Mouse (Mus musculus): ENCODE data around the gene Ank3.

Gene Ank3

DNA sequence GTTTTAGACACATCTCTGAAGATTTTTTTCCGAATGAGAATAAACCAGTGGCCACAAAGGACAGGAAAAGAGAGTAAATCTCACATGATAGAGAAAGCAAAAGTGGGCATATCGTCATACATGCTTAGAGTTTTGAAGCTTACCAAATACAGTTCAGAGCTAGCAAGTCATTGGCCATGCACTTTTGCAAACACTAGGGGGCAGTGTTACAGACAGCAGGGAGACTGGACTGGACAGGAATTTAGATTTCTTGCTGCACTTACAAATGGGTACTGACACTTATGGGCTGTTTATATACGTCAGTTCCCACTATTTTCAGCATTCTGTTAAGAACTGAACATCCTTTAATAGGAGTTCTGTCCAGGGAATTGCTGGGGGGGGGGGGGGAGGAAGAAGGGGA lies 257.7 kb downstream of the Ank3 start:
- DNase-seq (ENCODE audit: low read depth, low spot score) = peak; percentile 75

GRCm38 (mm10) chr10:69659818-69660217 lies 261.2 kb downstream of the Ank3 start:
- DNase-seq (ENCODE audit: low read depth, low spot score) = no peak

DNA sequence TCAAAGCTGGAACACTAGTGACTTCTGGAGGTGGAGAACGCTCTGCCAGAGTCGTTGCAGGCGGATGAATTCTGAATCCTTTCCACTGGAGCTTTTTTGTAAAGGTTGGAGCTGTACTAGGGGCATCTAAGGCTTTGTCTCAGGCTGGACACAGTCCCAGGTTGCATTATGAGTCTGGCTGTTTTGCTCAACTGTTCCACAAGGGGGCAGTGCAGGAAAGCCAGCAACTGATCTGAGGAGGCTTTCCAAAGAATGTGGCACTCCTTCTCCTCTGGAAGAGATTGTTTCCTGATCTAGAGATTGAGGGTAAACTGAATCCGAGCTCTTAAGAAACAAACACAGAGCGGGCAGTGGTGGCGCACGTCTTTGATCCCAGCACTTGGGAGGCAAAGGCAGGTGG lies 263.8 kb downstream of the Ank3 start:
- DNase-seq (ENCODE audit: low read depth, low spot score) = peak; percentile 81

GRCm38 (mm10) chr10:69667482-69667881 lies 268.9 kb downstream of the Ank3 start:
- no peak for DNase-seq (ENCODE audit: low read depth, low spot score)

- no peak for DNase-seq (ENCODE audit: low read depth, low spot score)
These were observed 271.9 kb downstream of the Ank3 start for GRCm38 (mm10) chr10:69670496-69670895.

GRCm38 (mm10) chr10:69670959-69671358 lies 272.4 kb downstream of the Ank3 start:
- no peak for DNase-seq (ENCODE audit: low read depth, low spot score)

DNA sequence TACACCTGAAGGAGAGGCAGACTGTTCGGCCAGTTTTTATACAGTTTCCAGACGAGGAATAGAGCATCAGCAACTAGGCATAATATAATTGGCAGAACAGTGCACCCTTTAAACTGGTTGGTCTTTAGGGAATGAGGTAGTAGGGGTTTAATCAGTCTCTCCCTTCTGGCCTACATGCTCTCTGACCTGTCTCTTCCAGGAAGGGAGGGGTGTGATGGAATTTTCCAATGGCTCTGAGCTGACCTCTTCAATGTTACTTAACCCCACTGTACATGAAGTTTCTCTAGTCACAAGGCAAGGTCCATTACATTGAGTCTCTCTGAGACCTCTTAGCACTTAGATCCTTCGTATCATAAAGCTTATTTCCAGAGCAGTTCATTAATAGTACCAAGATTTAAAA lies 272.9 kb downstream of the Ank3 start:
- no peak for DNase-seq (ENCODE audit: low read depth, low spot score)

- no peak for DNase-seq (ENCODE audit: low read depth, low spot score)
These were observed 274.0 kb downstream of the Ank3 start for GRCm38 (mm10) chr10:69672545-69672944.

GRCm38 (mm10) chr10:69678230-69678629 lies 279.7 kb downstream of the Ank3 start:
- DNase-seq (ENCODE audit: low read depth, low spot score) = no peak

GRCm38 (mm10) chr10:69686336-69686735 lies 287.8 kb downstream of the Ank3 start:
- DNase-seq (ENCODE audit: low read depth, low spot score) = no peak

DNA sequence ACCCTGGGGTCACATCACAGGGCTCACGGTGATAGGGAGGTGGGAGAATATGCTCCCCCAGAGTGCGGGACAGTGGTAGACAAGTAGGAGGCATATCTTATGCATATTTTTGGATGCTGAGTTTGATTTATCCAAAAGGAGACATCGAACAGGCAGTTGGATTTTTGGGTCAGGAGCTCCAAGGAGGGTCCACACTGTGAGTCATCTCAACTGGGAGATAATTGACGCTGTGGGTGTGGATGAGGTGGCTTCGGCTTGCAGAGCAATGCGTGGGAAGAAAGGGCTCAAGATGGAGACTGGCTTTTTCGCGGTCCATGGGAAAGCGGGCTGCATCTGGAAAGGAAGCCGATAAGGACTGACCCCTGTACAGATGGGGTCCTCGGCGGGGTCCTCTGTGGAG lies 290.5 kb downstream of the Ank3 start:
- no peak for DNase-seq (ENCODE audit: low read depth, low spot score)

- no peak for DNase-seq (ENCODE audit: low read depth, low spot score)
These were observed 291.8 kb downstream of the Ank3 start for GRCm38 (mm10) chr10:69690131-69690960.

DNA sequence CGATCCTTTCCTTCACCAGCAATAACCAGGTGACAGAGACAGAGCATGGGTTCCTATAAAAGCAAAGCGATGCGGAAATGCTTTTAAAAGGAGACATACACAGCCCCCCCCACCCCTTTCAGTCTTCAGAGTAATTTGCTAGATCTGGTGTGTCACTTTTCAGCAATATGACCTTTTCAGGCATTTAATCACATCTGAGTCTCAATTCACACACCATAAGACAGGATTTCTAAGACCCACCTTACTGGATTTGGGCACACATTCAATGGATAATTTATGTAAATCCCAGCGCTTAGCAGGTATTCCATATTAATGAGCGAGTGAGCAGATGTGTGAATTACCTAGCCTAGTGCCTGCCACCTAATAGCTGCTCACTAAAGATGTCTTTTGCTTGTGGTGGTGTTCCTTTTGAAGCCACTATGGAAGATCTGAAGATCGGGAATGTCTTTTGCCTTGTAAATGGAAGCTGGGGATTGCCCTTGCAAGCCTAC lies 292.4 kb downstream of the Ank3 start:
- no peak for DNase-seq (ENCODE audit: low read depth, low spot score)

DNA sequence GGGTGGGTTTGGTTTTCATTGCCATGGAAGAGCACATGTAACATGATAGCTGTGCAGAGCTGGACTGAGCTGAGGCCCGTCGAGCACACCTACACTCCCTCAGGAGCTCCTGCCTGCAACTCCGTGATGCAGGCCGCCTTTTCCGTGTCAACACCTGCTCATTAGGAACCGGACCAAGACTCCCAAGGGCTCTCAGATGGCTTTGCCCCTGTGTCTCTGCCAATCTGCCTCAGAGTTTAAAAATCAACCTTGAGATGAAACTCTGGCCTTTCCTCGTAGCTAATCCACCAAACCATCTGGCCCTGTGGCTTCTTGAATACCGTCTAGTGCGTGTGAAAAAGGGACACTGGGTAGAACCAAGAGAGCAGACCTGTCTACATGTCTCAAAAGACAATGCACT lies 297.4 kb downstream of the Ank3 start:
- no peak for DNase-seq (ENCODE audit: low read depth, low spot score)

DNA sequence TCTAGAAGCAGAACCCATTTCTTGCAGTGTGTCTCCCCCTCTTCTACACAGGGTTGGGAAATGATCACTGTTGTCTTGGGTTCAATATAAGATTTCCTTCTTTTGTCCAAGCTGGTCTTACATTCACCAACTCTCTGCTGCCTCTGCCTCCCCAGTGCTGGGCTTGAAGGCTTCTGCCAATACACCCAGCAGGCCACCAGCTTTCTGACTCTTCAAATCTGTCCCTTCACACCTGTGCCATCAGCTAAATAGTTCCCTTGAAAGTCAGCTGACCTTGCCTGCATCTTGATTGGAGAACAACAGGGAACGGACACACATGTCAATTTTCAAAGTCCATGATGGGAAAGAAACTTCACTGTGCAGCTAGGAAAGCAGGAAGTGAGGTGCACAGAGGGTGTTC lies 300.1 kb downstream of the Ank3 start:
- no peak for DNase-seq (ENCODE audit: low read depth, low spot score)

GRCm38 (mm10) chr10:69701226-69701625 lies 302.7 kb downstream of the Ank3 start:
- no peak for DNase-seq (ENCODE audit: low read depth, low spot score)

DNA sequence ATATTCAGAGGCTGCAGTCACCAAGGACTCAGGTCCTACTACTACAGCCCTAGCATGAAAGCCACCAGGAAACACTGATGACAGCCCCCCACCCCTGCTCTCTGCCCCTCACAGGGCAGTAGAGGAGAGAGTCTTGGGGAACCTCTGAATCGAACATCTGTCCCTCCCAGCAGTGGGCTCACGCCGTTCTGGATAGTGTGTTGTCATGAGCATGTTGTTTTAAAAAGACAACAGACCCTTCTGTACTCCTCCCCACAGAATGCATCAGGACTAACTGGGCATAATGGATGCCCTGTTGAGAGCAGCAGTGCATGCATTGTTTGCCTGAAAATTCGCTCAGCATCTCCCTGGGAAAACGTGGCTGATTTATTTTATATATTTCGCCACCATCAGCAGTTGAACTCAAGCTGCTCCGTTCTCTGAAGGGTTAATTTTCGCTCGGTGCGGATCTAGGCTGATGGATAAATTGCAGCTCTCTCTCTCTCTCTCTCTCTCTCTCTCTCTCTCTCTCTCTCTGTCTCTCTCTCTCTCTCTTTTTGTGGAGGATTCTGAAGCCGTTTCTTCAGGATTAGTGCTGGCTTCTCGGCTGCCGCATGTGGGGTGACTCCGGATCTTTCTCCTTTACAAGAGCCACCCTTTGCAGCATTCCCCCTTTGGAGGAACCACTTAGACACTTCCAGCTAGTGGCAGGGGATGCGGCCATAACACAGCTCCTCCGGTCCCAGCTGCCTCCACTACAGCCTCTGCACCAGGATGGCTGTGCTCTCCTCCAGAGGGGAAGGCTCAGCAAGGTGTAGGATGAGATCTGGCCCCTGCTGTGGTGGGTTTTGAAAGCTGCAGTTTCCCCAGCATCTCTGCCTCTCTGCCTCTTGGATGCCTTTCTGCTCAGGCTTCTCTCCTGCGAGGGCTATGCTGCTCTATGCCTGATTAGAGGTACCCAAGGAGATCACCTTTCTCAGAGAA lies 307.5 kb downstream of the Ank3 start:
- peak; percentile 48 for DNase-seq (ENCODE audit: low read depth, low spot score)

- DNase-seq (ENCODE audit: low read depth, low spot score) = no peak
These were observed 308.5 kb downstream of the Ank3 start for GRCm38 (mm10) chr10:69706851-69707788.

- DNase-seq (ENCODE audit: low read depth, low spot score) = no peak
These were observed 309.4 kb downstream of the Ank3 start for GRCm38 (mm10) chr10:69707844-69708550.

GRCm38 (mm10) chr10:69709631-69710030 lies 311.1 kb downstream of the Ank3 start:
- no peak for DNase-seq (ENCODE audit: low read depth, low spot score)

DNA sequence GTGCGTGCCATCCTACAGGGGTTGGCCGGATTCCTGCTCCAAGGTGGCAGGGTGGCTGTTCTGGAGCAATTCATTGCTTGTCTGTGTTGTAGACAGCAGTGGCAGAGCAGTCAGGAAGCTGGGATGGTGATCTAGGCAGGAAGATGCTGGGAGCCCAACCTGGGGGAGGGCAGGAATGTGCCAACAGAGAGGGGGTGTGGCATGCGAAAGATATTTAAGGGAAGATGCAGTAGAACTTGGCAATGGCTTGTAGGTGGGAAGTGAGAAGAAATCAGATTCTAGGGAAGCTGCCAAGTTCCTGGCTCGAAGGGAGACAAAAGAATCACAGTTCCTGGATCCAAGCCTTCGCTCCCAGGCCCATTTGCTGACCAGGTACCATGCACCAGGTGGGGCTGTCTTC lies 312.2 kb downstream of the Ank3 start:
- DNase-seq (ENCODE audit: low read depth, low spot score) = no peak
